Mouse (Mus musculus): ENCODE measurements around the gene Syngr1.
A peak's percentile ranks its signal among the peaks of the same experiment; 100 is the strongest.

The Syngr1 gene

DNA sequence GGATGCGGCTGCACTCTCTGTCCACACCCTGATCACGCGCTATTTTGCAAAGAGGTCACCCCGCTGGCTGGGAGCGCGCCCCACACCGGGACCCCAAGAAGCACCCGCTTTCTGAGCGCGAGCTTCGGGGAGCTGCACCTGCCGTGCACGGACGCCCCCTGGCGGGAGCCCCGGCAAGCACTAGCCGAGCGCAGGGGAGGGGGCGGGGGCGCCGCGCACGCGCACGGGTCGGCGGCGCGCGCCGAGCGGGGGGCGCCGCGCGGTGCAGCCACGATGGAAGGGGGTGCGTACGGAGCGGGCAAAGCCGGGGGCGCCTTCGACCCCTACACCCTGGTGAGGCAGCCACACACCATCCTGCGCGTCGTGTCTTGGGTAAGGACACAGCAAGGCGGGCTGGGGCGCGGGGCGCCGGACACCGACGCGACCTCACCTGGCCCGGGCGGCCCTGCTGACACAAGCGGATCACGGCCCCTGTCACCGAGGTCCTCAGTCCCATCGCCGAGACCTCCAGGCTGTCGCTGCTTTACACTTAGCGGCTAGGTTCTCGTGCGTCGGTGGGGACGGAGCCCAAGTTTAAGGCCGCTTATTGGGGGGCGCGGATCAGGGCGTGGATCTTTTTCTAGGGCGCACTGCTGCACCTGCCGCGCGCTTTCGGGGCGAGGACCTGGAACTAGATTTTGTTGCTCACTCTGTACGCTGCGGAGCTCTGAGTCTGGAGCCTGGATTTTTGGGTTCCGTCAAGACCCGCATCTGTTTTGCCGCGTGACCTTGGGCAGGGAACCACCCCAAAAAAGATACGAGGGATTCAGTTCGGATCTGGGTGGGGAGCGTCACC is at the start of gene Syngr1, which contains the start of gene Rpl3:
TSS of gene Syngr1 (plus strand) at position 214 of the 835 bp plus-strand sequence.
TSS of gene Rpl3 (minus strand) at position 748 of the 835 bp plus-strand sequence.
- peak; percentile 93 to 97 for DNase-seq

DNA sequence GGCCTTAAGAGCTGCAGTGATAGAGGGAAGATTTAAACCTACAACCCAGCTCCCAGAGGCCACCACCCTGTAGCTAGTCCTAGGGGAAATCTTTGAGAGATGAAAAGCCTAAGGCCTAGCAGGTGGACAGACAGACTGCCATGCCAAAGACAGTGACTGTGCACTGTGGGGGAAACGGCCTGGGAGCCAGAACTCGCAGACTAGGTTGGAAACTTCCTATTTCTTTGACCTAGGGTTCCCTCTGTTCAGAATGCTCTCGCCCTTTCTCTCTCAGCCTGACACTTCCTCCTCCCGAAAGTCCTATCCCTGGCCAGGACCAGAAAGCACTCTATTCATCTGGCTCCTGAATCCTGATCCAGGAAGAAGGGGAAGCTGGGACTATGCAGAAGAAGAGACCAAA is 49.0 kb upstream of the Syngr1 start:
- no peak for DNase-seq

DNA sequence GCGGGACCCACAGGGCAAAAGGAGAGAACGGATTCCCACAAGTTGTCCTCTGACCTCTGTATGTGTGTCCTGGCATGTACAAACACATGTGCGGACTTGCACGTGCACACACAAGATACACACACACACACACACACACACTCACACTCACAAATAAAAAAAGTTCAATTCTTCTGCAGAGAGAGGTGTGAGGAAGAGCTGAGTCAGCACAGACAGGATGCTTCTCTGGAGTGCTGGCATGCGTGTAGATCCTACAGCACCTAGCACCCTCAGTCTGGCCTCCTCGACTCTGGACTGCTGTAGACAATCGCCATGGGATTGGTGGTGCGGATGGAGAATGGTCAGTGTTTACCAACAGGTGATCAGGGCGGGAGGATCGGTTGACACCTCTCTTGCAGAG is 46.9 kb upstream of the Syngr1 start:
- no peak for DNase-seq

DNA sequence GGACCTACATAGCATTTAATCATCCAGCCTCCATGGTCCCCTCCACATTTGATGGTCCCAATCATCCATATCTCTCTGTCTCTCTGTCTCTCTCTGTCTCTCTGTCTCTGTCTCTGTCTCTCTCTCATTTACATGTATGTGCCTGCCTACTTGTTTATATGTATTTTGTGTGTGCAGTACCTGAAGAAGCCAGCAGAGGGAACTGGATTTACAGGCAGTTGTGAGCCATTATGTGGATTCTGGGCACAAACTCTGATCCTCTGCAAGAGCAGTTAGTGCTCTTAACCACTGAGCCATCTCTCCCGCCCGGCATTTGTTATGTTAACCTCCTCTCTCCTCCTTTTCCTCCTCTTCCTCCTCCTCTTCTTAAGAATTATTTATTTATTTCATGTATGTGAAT is 45.4 kb upstream of the Syngr1 start:
- no peak for DNase-seq

DNA sequence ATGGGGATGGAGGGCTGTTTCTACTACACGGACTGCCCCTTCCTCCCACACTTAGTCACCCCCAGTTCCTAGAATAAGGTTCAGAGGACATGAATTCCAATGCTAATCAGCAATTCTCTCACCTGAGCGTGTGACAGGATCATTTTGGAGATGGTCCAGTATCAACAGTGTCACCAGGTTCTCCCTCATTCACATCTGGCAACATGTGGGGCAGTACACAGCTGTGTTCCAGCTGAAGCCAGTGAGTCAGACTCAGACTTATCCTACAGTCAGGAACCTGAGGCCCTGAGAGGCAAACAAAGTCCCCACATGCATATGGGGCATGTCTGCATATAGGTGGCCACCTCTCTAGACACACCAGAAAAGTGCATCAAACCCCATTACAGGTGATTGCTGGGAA is 43.9 kb upstream of the Syngr1 start:
- no peak for DNase-seq

DNA sequence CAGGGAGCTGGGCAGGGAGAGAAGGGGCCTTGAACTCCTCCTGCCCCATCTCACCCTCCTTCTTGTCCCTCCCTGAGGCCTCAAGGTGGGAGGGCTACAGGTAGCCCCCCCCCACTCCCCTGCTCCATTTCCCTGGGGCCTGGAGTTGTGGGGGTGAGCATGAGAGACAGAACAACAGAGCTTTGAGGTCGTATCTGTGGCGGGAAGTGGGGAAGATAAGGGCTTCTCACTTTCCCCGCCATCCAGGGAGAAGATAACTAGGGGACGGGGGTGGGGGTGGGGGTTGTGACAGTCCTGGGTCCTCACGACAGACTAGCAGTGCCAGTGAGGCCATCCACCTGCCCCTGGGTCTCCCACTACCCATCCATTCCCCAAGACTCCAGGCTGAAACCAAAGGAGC is 43.2 kb upstream of the Syngr1 start:
- DNase-seq, result no peak

DNA sequence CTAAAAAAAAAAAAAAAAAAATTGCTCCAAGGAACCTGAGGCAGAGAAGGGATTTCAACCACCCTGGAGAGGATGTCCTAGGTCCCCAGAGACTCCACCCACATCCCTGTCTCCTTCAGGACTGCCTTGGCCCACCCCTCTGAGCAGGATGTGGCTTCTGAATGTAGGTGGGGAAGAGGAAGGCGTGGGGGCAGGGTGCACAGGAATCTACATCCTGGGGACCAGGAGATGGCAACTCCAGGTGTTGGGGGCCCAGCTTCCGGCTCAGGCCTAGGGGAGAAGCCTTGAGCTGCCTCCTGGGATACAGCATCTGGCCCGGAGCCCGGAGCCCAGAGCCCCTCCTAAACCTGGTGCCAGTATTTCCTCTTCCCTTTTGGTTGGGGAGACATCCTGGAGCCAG is 41.0 kb upstream of the Syngr1 start:
- DNase-seq, result no peak

DNA sequence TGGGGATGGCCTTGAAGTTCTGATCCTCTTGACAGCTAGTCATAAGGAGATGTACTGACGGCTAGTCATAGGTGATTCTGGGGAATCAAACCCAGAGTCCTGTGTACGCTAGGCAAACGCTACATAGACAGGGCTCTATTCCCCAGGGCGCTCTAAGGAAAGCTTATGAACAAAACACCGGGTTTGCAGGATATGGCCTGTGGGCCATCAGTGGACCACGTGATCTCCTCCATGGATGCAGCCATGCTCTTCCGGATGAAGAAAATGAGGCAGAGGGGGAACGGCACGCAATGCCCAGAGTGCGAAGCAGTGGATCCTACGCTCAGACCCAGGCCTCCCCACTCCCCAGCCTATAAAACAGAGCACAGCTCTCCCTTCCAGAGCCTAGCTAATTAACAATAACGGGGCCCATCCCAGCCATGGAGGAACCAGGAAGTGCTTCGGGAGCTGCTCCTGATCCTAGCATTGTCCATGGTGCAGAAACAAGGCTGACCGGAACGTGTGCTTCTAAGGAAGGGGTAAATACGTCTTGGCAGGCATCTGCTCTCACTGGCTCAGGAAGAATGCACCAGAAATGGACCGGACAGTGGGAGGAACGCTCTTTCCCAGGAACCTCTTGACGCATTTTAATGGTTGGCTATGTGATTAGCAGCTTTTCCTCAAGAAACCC is 39.9 kb upstream of the Syngr1 start:
- DNase-seq, result no peak

DNA sequence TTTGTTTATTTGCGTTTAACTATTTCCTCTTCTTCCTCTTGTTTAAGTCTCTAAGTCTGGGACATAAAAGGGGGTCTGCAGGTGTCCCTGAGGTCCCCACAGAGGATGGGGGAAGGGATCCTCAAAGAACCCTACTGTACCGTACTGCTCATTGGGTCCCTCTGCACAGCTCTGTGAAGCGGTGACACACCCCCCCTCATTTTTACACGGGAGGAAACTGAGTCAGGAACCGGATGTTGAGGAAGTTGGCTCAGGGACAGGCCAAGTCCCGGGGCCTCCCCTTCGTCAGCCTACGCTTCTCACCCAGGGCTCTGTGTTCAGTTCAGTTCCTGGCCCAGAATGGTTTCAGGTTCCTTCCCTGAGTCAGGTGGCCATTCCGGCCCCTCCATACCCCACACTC is 39.4 kb upstream of the Syngr1 start:
- DNase-seq, result no peak

DNA sequence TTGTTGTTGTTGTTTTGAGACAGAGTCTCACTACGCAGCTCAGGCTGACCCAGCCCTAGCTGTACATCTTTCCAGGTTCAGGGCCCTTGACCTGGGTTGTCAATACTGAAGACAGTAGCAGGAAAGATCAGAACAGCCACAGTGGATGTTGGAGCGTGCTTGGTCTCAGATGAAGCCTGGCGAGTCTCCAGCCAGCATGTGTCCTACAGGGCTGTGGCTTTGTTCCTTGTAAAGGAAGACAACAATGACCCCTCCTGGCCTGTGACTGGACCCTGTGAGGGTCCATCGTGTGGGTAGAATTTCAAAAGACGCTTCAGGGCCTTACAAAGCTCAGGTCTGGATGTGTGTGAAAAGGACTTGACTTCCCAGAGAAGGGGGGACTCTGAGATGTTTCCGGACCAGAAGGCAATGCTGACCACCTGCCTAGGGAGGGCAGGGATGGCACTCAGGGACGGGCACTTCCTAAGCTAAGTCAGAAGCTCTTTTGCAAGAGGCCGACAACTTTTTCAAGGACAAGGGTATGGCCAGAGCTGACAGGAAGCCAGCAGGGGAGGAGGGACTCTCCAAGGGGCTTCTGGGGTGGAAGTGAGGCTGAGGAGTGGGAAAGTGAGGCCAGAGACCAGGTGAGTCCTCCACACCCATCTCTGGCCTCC is 37.6 kb upstream of the Syngr1 start:
- DNase-seq, result peak in 1 of 2 experiments; percentile 24

DNA sequence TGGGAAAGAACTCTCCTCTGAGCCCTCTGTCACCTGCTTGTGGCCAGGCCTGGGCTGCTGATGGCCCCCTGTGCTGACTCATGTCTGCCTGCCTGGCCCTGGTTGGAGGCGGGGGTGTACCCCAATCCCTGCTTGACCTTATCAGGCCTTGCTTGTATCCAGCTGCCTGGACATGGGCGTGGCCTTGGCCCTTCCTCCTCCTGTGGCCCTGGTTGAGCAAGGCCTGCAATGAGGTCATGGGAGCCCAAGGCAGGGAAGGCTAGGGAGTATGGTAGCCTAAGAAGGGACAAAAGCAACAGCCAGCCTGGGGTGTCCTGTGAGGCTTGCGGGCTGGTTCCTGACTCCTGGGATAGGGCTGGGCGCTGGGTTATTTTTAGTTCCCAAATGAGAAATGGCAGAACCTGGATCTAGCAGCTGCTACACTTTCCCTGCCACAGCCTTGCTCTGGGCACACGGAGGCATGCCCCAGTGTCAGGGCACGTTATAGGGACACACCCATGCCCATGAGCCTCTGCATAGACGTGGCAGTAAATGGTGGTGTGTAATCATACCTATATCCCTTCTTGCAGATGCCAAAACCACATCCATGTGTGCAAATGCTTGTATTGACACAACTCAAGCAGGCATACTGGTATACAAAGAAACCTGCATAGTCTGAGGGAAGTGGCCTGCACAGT is 37.0 kb upstream of the Syngr1 start:
- no peak for DNase-seq

DNA sequence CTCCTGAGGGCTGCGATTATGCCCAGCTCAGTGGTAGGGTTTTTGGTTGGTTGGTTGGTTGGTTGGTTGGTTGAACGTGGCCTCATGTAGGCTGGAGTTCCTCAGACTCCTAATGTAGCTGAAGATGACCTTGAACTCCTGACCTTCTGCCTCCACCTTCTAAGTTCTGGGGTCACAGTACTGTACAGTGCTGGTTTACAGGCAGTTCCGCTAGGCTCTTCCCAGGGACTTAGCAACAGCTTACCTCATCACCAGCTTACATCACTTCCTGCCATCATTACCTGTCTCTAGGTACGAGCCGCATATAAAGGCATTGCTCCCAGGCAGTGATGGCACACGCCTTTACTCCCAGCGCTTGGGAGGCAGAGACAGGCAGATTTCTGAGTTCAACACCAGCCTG is 33.0 kb upstream of the Syngr1 start:
- no peak for DNase-seq

DNA sequence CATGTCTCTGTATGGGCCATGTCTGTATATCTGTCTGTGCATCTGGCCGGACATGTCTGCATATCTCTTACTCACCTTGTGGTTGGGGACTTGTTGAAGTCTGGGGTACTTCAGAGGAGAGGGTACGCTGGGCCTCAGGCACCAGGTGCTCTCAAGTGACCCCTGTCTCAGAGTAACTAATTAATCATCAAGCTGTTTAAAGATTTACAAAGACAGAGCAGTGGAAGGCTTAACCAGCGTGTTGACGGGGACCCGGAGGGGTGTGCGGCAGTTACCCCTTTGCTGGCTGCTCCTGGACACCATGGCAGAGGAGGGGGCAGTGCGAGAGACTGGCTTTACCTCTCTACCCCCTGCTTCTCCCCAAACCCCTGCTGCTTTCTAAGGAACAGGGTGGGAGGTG is 31.5 kb upstream of the Syngr1 start:
- DNase-seq, result no peak

DNA sequence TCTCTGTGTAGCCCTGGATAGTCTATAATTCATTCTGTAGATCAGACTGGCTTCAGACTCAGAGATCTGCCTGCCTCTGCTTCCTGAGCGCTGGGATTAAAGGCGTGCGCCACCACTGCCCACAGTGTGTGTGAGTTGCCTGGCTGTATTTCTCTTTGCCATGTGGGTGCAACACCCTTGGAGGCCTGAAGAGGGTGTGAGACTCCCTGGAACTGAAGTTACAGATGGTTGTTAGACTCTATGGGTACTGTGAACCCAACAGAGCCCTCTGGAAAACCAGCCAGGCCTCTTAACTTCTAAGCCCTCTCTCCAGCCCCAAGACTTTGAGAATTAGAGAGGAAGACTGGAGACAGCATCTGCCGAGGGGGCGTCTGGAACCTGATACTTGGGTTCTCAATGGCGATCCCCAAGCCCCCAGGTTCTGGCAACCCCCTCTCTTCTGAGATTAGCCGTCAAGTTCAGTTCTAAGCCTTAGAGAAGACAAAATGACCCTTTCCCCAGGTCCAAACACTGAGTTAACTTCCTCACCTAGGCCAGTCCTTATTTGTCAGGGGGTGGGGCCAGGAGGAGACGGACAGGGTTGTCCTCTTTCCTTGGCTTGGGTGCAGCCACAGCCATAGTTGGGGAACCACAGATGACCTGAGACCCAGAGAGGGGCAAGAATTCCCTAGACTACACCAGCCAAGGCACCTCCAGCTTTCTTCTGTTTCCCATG is 30.6 kb upstream of the Syngr1 start:
- no peak for DNase-seq

DNA sequence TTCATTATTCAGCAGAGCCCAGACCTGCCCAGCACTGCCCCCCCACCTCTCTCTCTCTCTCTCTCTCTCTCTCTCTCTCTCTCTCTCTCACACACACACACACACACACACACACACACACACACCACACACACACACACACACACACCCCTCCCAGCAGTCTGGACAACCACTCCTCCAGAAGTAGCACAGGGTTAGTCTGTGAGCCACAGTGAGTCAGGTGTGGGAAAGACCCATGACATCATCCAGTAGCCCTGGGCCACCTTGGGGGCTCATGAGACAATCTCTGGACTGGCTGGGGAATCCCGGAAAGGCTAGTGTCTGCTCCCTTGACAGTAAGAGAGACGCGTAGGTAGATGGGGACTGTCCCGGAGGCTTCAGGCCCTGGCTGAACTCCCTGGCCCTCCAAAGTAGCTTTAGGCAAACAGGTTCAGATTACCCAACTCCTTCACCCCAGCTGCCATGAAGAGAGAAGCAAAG is 30.0 kb upstream of the Syngr1 start:
- no peak for DNase-seq

DNA sequence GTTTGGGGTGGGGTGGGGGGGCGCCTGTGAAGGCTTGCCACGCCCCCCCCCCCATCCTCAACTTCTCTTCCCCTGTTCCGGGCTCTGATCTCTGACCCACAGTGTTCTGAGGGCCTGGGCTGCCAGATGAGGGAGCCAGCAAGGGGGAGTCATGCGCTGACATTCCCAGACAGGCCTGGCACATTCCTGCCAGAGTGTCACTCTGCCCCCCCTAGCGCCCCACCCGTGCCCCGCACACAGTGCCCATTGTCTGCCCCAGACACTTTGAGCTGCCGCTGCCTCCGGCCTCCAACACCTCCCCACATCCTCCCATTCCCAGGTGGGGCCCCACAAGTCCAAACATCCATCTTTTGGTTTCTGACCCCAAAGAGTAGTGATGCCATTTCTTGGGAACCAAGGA is 28.8 kb upstream of the Syngr1 start:
- DNase-seq, result no peak

DNA sequence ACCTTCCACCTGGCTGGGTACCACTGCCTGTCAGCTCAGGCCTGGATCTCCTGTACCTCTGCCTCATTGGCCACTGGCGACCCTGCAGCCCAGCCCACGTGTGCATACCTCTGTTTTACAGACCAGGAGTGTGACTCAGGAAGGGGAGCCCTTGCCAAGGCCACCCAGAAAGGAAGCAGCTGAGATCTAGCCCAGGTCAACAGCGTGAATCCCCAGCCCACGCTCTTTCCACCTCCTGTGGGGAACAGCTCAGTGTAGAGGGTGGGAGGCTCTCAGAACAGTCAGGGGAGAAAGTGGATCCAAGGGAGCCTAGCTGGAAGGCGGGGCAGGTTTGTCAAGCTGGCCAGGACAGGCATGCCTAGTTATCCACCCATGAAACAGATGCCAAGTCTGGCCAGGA is 28.3 kb upstream of the Syngr1 start:
- DNase-seq, result no peak

DNA sequence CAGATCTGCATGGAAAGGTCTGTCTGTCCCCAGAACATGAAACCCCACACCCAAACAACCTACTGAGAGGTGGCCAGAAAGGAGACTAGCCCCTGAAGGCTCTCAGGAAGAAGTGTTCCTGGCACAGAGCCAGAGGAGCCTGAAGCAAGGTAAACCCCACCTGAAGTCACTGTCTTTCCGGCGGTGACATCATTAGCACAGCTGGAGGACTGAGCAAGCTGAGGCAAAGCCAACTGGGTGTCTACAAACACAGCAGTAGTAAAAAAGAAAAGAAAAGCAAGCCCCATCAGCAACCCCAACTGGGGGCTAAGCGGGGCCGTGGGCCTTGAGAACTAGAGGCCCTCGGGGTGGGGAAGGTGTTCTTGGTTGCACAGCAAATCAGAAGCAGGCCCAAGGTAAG is 26.2 kb upstream of the Syngr1 start:
- DNase-seq, result no peak

DNA sequence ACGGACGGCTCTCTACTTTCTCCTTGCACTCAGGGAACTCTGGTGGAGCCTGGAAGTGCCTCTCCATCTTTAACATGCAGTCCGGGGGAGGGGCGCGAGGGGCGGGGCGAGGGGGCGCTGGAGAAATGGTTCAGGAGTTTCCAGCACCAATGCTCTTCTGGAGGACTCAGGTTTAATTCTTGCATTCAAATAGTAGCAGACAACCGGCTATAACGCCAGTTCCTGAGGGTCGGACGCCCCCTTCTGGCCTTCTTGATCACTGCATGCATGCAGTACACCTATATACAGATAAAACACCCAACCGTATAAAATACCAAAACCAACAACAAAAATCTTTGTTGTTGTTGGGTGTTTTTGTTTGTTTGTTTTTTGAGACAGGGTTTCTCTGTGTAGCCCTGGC is 25.7 kb upstream of the Syngr1 start:
- peak in 1 of 2 experiments; percentile 49 for DNase-seq

DNA sequence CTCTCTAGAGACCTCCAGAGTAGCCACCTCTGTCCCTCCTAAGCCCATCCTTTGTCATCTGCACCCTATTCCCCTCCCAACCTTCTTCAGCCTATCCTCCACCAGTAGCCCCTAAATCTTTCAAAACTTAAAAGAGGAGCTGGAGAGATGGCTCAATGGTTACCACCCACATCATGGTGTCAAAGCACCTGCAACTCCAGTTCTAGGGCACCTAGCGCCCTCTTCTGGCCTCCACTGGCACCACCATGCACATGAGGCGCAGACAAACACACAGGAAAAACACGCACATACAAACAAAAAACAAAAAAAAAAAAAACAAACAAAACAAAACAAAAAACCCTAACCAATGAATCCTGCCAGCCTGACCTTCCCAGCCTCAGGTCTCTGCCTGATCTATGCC is 24.6 kb upstream of the Syngr1 start:
- DNase-seq, result peak in 1 of 2 experiments; percentile 27

DNA sequence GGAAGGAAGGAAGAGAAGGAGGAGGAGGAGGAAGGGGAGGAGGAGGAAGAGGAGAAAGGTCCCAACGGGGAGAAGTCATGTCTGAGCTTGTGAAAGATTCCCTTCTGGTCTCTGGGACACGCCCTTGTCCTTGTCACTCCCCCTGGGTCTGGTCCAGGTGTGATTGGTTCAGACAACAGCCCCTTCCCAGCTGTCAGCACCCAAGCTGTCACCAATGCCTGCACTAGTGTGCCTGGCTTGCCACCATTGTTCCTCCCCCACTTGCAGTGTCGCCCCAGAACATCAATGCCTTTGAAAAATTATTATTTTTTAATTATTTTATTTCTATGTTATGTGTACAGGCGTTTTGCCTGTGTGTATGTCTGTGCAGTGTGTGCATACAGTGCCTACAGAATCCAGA is 22.0 kb upstream of the Syngr1 start:
- DNase-seq, result no peak

DNA sequence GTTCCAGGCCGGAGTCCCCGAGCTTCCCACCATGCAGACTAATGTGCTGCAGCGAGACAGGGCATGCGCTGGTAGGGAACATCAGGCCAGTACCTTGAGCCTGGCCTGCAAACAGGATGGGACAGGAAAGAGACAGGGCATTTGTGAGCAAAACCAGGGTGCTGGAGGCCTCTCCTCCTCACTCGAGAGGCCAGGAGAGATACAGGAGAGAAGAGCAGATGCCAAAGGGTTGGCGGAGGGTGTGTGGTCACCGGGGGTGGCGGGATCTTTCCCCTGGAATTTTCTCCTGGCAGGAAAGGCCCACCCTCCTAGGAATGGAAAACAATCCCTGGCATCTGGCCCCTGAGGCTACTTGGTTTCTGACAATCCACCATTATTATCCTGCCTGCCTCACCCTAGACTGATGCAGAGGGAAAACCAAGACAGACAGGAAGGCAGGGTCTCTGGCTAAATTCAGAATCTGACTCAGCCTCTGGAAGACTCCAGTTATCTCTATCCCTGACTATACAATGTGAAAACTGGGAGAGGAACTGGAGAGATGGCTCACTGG is 21.0 kb upstream of the Syngr1 start:
- DNase-seq, result no peak
